Mouse (Mus musculus) stomach, postnatal 0 days (tissue): ENCODE results near the gene Far1. TPM values are rescaled to one million over a fixed set of nuclear protein-coding genes. Genes with fewer than 3 reads are reported as not detected.

ENCODE experiments used
- ATAC-seq: fragments of 200-750 bp; cut with Nextera tagmentation; 2 replicates; pipeline ENCODE4 v1.8.0; 2017; ENCODE audit not compliant: low FRiP score, low TSS enrichment
- DNase-seq: peaks from one replicate; pipeline ENCODE4 v3.0.0-alpha.2; 2016; ENCODE audit warnings: low spot score
- H3K27ac ChIP-seq: fragments of 300-500 bp; sonication (generic); replicated peaks from 2 replicates; pipeline ENCODE4 v1.5.1; 2014; ENCODE audit warnings: mild to moderate bottlenecking, control low read depth
- H3K27me3 ChIP-seq: fragments of 300-500 bp; sonication (generic); 2 replicates; pipeline ENCODE4 v1.6.1; 2014; ENCODE audit warnings: low read length; ENCODE audit not compliant: control insufficient read depth, insufficient read depth
- H3K36me3 ChIP-seq: fragments of 300-500 bp; sonication (generic); 2 replicates; pipeline ENCODE4 v1.6.1; 2014; ENCODE audit warnings: low read length, mixed read lengths; ENCODE audit not compliant: control insufficient read depth, insufficient read depth
- H3K4me1 ChIP-seq: fragments of 300-500 bp; sonication (generic); replicated peaks from 2 replicates; pipeline ENCODE4 v1.6.1; 2014; ENCODE audit warnings: antibody characterized with exemption; ENCODE audit not compliant: control insufficient read depth, insufficient read depth
- H3K4me2 ChIP-seq: fragments of 300-500 bp; sonication (generic); replicated peaks from 2 replicates; pipeline ENCODE4 v1.6.1; 2014; ENCODE audit warnings: low read depth, mild to moderate bottlenecking, control low read depth, moderate library complexity
- H3K4me3 ChIP-seq: fragments of 300-500 bp; sonication (generic); 2 replicates; pipeline ENCODE4 v1.5.1; 2014; ENCODE audit warnings: low read depth, low read length, control low read depth
- H3K9ac ChIP-seq: fragments of 300-500 bp; sonication (generic); 2 replicates; pipeline ENCODE4 v1.6.1; 2014; ENCODE audit warnings: mild to moderate bottlenecking, low read length, control low read depth, mixed read lengths
- H3K9me3 ChIP-seq: fragments of 300-500 bp; sonication (generic); 2 replicates; pipeline ENCODE4 v1.6.1; 2016; ENCODE audit warnings: low read length; ENCODE audit not compliant: control insufficient read depth
- CTCF ChIP-seq: IDR thresholded peaks from 2 replicates; pipeline ENCODE4 v1.5.1; 2016; ENCODE audit warnings: antibody characterized with exemption, low read depth, mild to moderate bottlenecking, moderate library complexity
- EP300 ChIP-seq: optimal IDR thresholded peaks from 2 replicates; pipeline ENCODE3; 2016; ENCODE audit warnings: antibody characterized with exemption
- WGBS: fragments of 180-500 bp; shearing (Covaris S2); extraction: QIAGEN DNeasy Blood & Tissue Kit; methylation state at CpG from one replicate; pipeline ENCODE4 v1.1.7; 2014; 5-methylcytosine and 5-hydroxymethylcytosine counted together
- polyA plus RNA-seq: library from polyadenylated mRNA; unstranded; fragments of >200 nt; fragmentation: Nextera tagmentation; extraction: Ambion mirVana; gene quantifications from 2 replicates; pipeline ENCODE4 v1.2.1, GENCODE M21; 2015

Far1 gene
- polyA plus RNA-seq, 1 experiment from 2014 or later, result 77.9 TPM

DNA sequence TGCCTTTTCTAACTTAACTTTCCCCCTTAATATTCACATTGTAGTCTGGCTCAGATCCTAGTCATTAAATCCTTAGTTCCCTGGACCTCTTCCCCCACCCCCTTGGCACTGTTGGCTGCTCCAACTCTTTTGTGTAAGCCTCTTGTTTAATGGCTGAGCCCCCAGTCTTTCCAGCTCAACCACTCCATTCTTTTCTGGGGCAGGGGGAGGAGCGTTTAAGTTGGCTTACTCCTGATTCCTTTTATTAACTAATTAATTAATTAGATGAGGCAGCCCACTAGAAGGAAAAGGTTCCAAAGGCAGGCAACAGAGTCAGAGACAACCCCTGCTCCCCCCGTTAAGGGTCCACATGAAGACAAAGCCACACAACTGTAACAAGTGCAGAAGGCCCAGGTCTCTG lies 68.5 kb downstream of the Far1 start:
- no peaks in the 10 kb centered on the region for H3K27me3 ChIP-seq
- H3K4me3 ChIP-seq, result no peak overlapping the region
- H3K4me1 ChIP-seq, result no peaks in the 10 kb centered on the region
- TF ChIP-seq EP300 (no peak), CTCF (no peak)
- no peak overlapping the region for H3K9ac ChIP-seq
- no peak overlapping the region for H3K27ac ChIP-seq
- ATAC-seq (no peak), DNase-seq (no peak)
- WGBS, result 80% methylated on average over 2 of the region's 2 CpGs
- no peaks in the 10 kb centered on the region for H3K9me3 ChIP-seq
- H3K36me3 ChIP-seq, result no peaks in the 10 kb centered on the region
- H3K4me2 ChIP-seq, result no peak overlapping the region

DNA sequence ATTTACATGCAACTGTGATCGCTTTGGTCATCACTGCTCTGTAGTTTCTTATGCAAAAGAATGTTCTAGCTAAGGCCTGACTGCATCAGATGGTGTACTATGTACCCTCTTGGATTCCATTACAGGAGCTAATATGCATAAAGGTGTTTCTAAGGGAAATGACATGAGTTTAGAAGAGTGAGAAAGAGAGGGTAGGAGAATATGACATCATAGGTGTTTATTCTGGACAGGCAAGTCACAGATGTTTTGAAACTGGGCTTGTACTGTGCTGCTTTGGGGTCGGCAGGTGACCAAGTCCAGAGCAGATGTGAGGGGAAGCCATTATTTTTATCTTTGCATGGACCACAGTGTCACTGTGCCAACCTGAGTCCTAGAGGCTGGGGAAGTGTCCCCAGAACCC lies 75.6 kb downstream of the Far1 start:
- no peak for DNase-seq
- WGBS, result 90% methylated on average over 2 of the region's 2 CpGs
- ATAC-seq, result no peak

DNA sequence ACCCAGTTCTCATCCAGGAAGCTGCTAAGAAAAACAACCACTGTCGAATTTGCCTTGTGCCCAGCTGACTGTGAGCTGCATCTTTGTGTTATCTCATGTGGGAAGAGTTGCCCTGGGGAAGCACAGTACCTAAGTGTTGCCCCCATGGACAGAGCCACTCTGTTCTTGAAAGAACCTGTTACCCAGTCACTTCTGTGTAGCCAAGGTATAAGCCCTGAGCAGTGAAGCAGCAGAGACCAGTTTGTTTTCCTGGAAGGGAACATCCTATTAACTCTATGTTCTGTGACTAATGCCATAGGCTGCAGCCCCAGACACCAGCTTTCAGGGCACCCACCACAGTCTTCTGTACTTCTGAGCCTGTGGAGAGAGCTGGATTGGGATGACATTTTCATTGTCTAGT lies 76.7 kb downstream of the Far1 start:
- H3K4me2 ChIP-seq, result no peak overlapping the region
- TF ChIP-seq EP300, result no peak
- no peak for TF ChIP-seq CTCF
- H3K9ac ChIP-seq, result no peak overlapping the region
- DNase-seq (no peak), ATAC-seq (peak; percentile 4; the same call in 1 of the 2 replicates)
- no peak overlapping the region for H3K4me3 ChIP-seq
- no peaks in the 10 kb centered on the region for H3K36me3 ChIP-seq
- H3K9me3 ChIP-seq, result no peaks in the 10 kb centered on the region
- no peaks in the 10 kb centered on the region for H3K27me3 ChIP-seq
- H3K27ac ChIP-seq, result peak overlapping the region; percentile 74
- WGBS, result 29% methylated on average over 1 of the region's 1 CpGs
- no peaks in the 10 kb centered on the region for H3K4me1 ChIP-seq

More for the DNA sequence above, 75.6 kb downstream of the Far1 start:
- TF ChIP-seq CTCF (no peak), EP300 (no peak)
- no peak overlapping the region for H3K4me3 ChIP-seq
- no peak overlapping the region for H3K4me2 ChIP-seq
- no peaks in the 10 kb centered on the region for H3K4me1 ChIP-seq
- H3K9me3 ChIP-seq, result no peaks in the 10 kb centered on the region
- no peak overlapping the region for H3K9ac ChIP-seq
- H3K27ac ChIP-seq, result no peak overlapping the region
- H3K36me3 ChIP-seq, result no peaks in the 10 kb centered on the region
- H3K27me3 ChIP-seq, result no peaks in the 10 kb centered on the region

DNA sequence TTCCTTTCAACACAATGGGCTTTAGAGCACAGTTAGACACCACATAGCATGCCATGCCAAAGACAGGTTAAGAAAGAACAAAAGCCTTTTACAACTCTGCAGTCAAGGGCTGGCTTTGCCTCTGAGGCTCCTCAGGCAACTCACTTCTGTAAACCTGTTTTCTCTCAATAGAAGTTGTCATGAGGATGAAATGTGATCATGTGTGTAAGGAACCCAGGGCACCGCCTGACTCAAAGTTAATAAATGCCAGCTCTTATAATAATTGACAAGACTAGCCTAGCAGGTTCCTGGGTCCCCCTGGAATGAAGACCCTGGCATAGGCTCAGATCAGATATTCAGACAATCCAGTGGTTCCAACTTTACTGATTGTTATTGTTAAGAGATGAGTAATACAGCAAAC lies 77.5 kb downstream of the Far1 start:
- H3K4me1 ChIP-seq, result no peaks in the 10 kb centered on the region
- peak; percentile 82 for ATAC-seq
- no peak overlapping the region for H3K4me3 ChIP-seq
- no peaks in the 10 kb centered on the region for H3K9me3 ChIP-seq
- WGBS, result 40% methylated on average over 1 of the region's 1 CpGs
- H3K36me3 ChIP-seq, result no peaks in the 10 kb centered on the region
- H3K27ac ChIP-seq, result peak overlapping the region; percentile 74
- H3K4me2 ChIP-seq, result no peak overlapping the region
- DNase-seq, result peak; percentile 63
- no peaks in the 10 kb centered on the region for H3K27me3 ChIP-seq
- no peak overlapping the region for H3K9ac ChIP-seq
- TF ChIP-seq CTCF, result no peak
- no peak for TF ChIP-seq EP300

DNA sequence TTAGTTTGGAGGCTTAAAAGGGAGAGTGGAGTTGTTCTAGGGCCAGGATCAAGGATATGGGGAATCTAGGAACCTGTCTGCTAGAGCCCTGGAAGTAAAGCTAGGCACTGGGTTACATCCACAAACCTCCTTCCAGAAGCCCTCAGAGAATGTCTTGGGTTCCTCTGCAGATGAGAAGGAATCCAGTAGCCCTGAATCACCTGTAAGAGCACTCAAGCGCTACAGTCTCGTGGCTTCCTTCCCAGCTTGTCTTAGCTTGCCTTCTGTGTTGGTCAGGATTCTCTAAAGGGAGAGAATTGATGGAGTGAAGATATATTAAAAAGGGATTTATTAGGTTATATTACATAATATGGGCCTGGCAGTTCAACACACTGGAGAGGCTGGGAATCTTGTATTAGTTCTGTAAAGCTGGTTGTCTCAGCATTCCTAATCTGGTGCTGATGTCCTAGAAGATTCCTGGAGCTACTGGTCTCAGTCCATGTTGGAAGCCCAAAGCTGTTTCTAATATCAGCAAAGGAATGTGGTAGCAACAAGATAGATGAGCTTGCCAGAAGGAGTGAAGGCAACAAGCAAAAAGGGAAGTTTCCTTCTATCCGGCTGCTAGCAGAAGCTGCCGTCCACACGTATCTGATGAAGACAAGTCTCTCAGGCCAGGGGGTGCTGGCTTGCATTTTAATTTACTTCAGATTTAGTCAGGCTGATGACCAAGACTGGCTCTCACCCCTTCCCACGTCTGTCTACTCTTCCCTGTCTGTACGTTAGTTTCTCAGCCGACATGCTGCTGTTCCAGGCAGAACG lies 78.1 kb downstream of the Far1 start:
- no peaks in the 10 kb centered on the region for H3K4me1 ChIP-seq
- H3K27me3 ChIP-seq, result no peaks in the 10 kb centered on the region
- no peaks in the 10 kb centered on the region for H3K36me3 ChIP-seq
- no peak overlapping the region for H3K9ac ChIP-seq
- H3K4me3 ChIP-seq, result no peak overlapping the region
- no peak for DNase-seq
- 61% methylated on average over 9 of the region's 9 CpGs for WGBS
- H3K27ac ChIP-seq, result peak overlapping the region; percentile 72
- no peak for ATAC-seq
- no peak for TF ChIP-seq EP300
- no peaks in the 10 kb centered on the region for H3K9me3 ChIP-seq
- H3K4me2 ChIP-seq, result no peak overlapping the region

DNA sequence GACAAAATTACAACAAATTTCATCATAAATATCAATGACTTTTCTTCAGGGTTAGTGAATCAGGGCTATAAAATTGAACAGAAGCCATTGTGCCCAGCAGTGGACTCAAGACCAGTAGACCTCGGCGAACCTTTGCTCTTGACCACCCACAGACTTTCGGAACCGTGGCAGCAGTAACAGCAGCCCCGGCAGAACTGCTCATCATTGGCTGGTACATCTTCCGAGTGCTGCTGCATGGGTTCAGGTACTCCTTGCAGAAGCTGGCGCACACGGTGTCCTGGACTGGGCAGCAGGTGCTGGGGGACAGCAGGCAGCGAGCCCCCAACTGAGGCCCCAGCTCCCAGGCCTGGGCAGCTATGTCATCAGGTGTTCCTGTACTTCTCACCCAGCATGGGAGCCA lies 79.1 kb downstream of the Far1 start:
- Histone ChIP-seq H3K9ac (no peak overlapping the region), H3K27ac (peak overlapping the region; percentile 56; the same call in 1 of the 2 replicates)
- 93% methylated on average over 9 of the region's 9 CpGs for WGBS

More for the DNA sequence above, 79.1 kb downstream of the Far1 start:
- no peaks in the 10 kb centered on the region for H3K36me3 ChIP-seq
- H3K4me3 ChIP-seq, result no peak overlapping the region
- TF ChIP-seq CTCF (no peak), EP300 (no peak)
- DNase-seq (no peak), ATAC-seq (no peak)
- H3K27me3 ChIP-seq, result no peaks in the 10 kb centered on the region
- H3K9me3 ChIP-seq, result no peaks in the 10 kb centered on the region
- no peak overlapping the region for H3K4me2 ChIP-seq
- H3K4me1 ChIP-seq, result no peaks in the 10 kb centered on the region
